Mouse (Mus musculus) midbrain, postnatal 0 days (tissue): Measurements from ENCODE around the gene Syde2. TPM values are rescaled to one million over a fixed set of nuclear protein-coding genes. Genes with fewer than 3 reads are reported as not detected.
"Not testable (repeated sequence)": the region's sequence is repeated elsewhere in the genome, so short reads cannot be mapped to it uniquely, and the experiment has no call there.

Source experiments
- ATAC-seq: fragments of 200-750 bp; cut with Nextera tagmentation; 2 replicates; pipeline ENCODE4 v1.8.0; 2017; ENCODE audit warnings: moderate number of reproducible peaks, mild to moderate bottlenecking, moderate TSS enrichment, moderate library complexity; ENCODE audit not compliant: low FRiP score
- DNase-seq: peaks from one replicate; pipeline ENCODE4 v3.0.0-alpha.2; 2015; ENCODE audit warnings: low spot score
- H3K27ac ChIP-seq: fragments of 300-500 bp; sonication (generic); 2 replicates; pipeline ENCODE4 v1.5.1; 2014; ENCODE audit warnings: low read depth, mild to moderate bottlenecking, low read length, mixed read lengths
- H3K27me3 ChIP-seq: fragments of 300-500 bp; sonication (generic); 2 replicates; pipeline ENCODE4 v1.6.1; 2014; ENCODE audit warnings: low read length, control low read depth, mixed read lengths; ENCODE audit not compliant: insufficient read depth
- H3K36me3 ChIP-seq: fragments of 300-500 bp; sonication (generic); 2 replicates; pipeline ENCODE4 v1.6.1; 2014; ENCODE audit warnings: low read length, control low read depth, mixed read lengths; ENCODE audit not compliant: insufficient read depth
- H3K4me1 ChIP-seq: fragments of 300-500 bp; sonication (generic); 2 replicates; pipeline ENCODE4 v1.6.1; 2014; ENCODE audit warnings: mild to moderate bottlenecking, control low read depth, antibody characterized with exemption, low read length, mixed read lengths; ENCODE audit not compliant: insufficient read depth
- H3K4me2 ChIP-seq: fragments of 300-500 bp; sonication (generic); 2 replicates; pipeline ENCODE4 v1.6.1; 2014; ENCODE audit warnings: low read depth, mild to moderate bottlenecking, low read length, mixed read lengths; ENCODE audit not compliant: poor library complexity, severe bottlenecking
- H3K4me3 ChIP-seq: fragments of 300-500 bp; sonication (generic); 2 replicates; pipeline ENCODE4 v1.5.1; 2014; ENCODE audit warnings: low read depth, mild to moderate bottlenecking, low read length, moderate library complexity
- H3K9ac ChIP-seq: fragments of 300-500 bp; sonication (generic); replicated peaks from 2 replicates; pipeline ENCODE4 v1.6.1; 2014; ENCODE audit warnings: mild to moderate bottlenecking, low read length, moderate library complexity, mixed read lengths; ENCODE audit not compliant: poor library complexity, severe bottlenecking
- H3K9me3 ChIP-seq: fragments of 300-500 bp; sonication (generic); 2 replicates; pipeline ENCODE4 v1.6.1; 2016; ENCODE audit warnings: low read length, control low read depth
- CTCF ChIP-seq: IDR thresholded peaks from 2 replicates; pipeline ENCODE4 v1.5.1; 2016; ENCODE audit warnings: antibody characterized with exemption, mild to moderate bottlenecking
- WGBS: fragments of 180-500 bp; shearing (Covaris S2); extraction: QIAGEN DNeasy Blood & Tissue Kit; methylation state at CpG from one replicate; pipeline ENCODE4 v1.1.7; 2014; 5-methylcytosine and 5-hydroxymethylcytosine counted together
- polyA plus RNA-seq: library from polyadenylated mRNA; unstranded; fragments of >200 nt; fragmentation: Nextera tagmentation; extraction: Ambion mirVana; gene quantifications from 2 replicates; pipeline ENCODE4 v1.2.1, GENCODE M21; 2015
- total RNA-seq: library from RNA; depleted of rRNA; stranded (reverse); fragments of >200 nt; gene quantifications from 2 replicates; pipeline ENCODE4 v1.2.3, GENCODE M21; 2014

Syde2 gene
- total and polyA plus RNA-seq, 2 experiments from 2014 or later, result 0.32 to 4.2 TPM

GRCm38 (mm10) chr3:145963101-145964017 lies 24.3 kb upstream of the Syde2 start:
- Histone ChIP-seq H3K27ac (no peak overlapping the region), H3K9ac (no peak overlapping the region), H3K9me3 (no peaks in the 10 kb centered on the region), H3K27me3 (peaks cover 9% of the 10 kb centered on the region; the same call in 1 of the 2 replicates), H3K36me3 (no peaks in the 10 kb centered on the region), H3K4me2 (peak overlapping the region; percentile 15; the same call in 1 of the 2 replicates), H3K4me1 (peaks cover 5% of the 10 kb centered on the region; the same call in 1 of the 2 replicates), H3K4me3 (no peak overlapping the region)
- TF ChIP-seq CTCF, result no peak
- no peak for ATAC-seq
- 24% methylated on average over 31 of the region's 31 CpGs for WGBS
- no peak for DNase-seq

DNA sequence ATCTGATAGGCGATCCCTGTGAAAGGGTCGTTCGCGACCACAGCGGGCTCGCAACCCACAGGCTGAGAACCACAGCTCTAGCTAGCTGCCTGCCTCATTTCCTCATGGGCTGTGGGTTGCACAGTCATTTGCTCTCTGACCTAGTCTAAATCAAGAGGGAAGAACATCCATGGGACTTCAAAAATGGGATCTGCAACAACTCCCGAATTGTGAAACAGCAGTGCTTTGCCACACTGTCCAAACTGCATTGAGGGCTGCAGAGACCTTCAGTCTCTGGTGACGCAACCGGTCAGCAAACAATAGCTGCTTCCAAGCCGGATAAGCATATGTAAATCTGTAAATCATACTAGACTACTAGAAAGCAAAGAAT lies 23.7 kb upstream of the Syde2 start:
- 21% methylated on average over 10 of the region's 10 CpGs for WGBS
- Histone ChIP-seq H3K4me1 (peaks cover 5% of the 10 kb centered on the region; the same call in 1 of the 2 replicates), H3K27me3 (peaks cover 9% of the 10 kb centered on the region; the same call in 1 of the 2 replicates), H3K36me3 (no peaks in the 10 kb centered on the region), H3K9me3 (no peaks in the 10 kb centered on the region), H3K27ac (no peak overlapping the region), H3K4me2 (0 out of 2 replicates have a peak overlapping the region, but pooled peaks have one; percentile 15), H3K9ac (no peak overlapping the region), H3K4me3 (no peak overlapping the region)
- TF ChIP-seq CTCF, result no peak
- no peak for DNase-seq
- no peak for ATAC-seq

- 11% methylated on average over 10 of the region's 10 CpGs for WGBS
- Histone ChIP-seq H3K4me2 (peak overlapping the region; percentile 26; the same call in 1 of the 2 replicates), H3K27me3 (peaks cover 9% of the 10 kb centered on the region; the same call in 1 of the 2 replicates), H3K4me3 (no peak overlapping the region), H3K4me1 (peaks cover 5% of the 10 kb centered on the region; the same call in 1 of the 2 replicates), H3K9ac (no peak overlapping the region), H3K27ac (no peak overlapping the region), H3K36me3 (no peaks in the 10 kb centered on the region), H3K9me3 (no peaks in the 10 kb centered on the region)
- ATAC-seq (peak; percentile 71), DNase-seq (no peak)
- TF ChIP-seq CTCF, result no peak
Observed at GRCm38 (mm10) chr3:145964473-145964872, 23.2 kb upstream of the Syde2 start.

DNA sequence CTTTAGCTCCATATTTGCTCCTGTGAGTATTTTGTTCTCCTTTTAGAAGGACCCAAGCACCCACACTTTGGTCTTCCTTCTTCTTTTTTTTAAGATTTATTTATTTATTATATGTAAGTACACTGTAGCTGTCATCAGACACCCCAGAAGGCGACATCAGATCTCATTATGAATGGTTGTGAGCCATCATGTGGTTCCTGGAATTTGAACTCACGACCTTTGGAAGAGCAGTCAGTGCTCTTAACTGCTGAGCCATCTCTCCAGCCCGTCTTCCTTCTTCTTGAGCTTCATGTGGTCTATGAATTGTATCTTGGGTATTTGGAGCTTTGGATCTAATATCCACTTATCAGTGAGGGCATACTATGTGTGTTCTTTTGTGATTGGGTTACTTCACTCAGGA lies 22.1 kb upstream of the Syde2 start:
- not testable (repeated sequence) for H3K27ac ChIP-seq
- 93% methylated on average over 3 of the region's 3 CpGs for WGBS

DNA sequence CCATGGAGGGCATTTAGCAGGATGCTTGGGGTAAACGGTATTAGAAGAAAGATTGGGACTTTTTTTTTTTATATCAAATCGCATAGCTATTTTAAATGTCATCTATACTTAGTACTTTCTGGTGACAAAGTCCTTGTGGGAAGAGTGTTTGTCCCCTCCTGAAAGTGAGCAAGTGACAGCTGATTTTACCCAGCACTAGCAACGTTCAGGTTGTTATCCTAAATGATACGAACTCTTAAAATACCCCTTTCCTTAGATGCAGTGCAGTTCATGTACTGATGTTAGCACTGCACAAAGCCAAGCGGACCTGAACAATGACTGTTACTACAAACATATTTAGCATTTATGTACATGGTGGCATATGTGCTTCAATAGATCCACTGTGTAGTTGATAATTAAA lies 20.9 kb upstream of the Syde2 start:
- no peak overlapping the region for H3K4me2 ChIP-seq
- H3K4me1 ChIP-seq, result peaks cover 5% of the 10 kb centered on the region; the same call in 1 of the 2 replicates
- DNase-seq (no peak), ATAC-seq (no peak)
- 93% methylated on average over 5 of the region's 5 CpGs for WGBS
- H3K36me3 ChIP-seq, result no peaks in the 10 kb centered on the region
- H3K4me3 ChIP-seq, result no peak overlapping the region
- H3K27me3 ChIP-seq, result peaks cover 6% of the 10 kb centered on the region; the same call in 1 of the 2 replicates
- TF ChIP-seq CTCF, result no peak
- no peak overlapping the region for H3K27ac ChIP-seq
- no peaks in the 10 kb centered on the region for H3K9me3 ChIP-seq
- H3K9ac ChIP-seq, result no peak overlapping the region

More for the DNA sequence above, 22.1 kb upstream of the Syde2 start:
- DNase-seq, H3K4me3 ChIP-seq, H3K9me3 ChIP-seq, H3K4me2 ChIP-seq, H3K9ac ChIP-seq, H3K4me1 ChIP-seq, ATAC-seq, H3K27me3 ChIP-seq, H3K36me3 ChIP-seq: not testable (repeated sequence)

GRCm38 (mm10) chr3:145969031-145969501 lies 18.6 kb upstream of the Syde2 start:
- TF ChIP-seq CTCF, result no peak
- H3K9me3 ChIP-seq, result no peaks in the 10 kb centered on the region
- 52% methylated on average over 14 of the region's 14 CpGs for WGBS
- ATAC-seq (no peak), DNase-seq (no peak)
- H3K27me3 ChIP-seq, result no peaks in the 10 kb centered on the region
- no peak overlapping the region for H3K9ac ChIP-seq
- no peak overlapping the region for H3K4me2 ChIP-seq
- no peak overlapping the region for H3K27ac ChIP-seq
- no peaks in the 10 kb centered on the region for H3K36me3 ChIP-seq
- H3K4me1 ChIP-seq, result no peaks in the 10 kb centered on the region
- H3K4me3 ChIP-seq, result no peak overlapping the region
